ENCODE assay signal across 11 mouse cellular contexts in the genomic region with DNA sequence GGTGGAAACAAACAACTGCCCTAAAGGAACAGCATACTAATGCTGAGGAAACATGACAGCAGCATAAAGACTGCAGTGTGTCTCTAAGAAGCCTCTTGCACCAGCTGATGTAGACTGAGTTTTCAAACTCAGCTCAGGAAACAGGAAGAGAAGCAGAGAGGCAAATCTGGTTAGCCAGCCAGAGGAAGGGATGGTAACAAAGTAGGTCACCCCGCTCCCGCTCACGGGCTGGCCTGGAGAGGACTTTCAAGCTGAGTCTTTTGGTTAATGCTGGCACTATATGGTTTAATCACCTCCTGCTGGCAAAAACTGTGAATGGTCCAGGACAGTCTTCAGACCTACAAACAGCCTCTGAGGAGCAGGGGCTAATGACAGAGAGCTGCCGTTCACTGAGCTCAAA. TPM values are rescaled to one million over a fixed set of nuclear protein-coding genes. Genes with fewer than 3 reads are reported as not detected.
A peak's percentile ranks its signal among the peaks of the same experiment; 100 is the strongest.
DNase-seq lines count a peak whose midpoint lies in the region; ATAC-seq and TF ChIP-seq lines count a peak whose summit lies in the region.
"Had no signal": no experiment of that assay in that cellular context is flagged by ENCODE, and none has a peak within 500 bp of the region (broad histone marks: within the 10 kb centered on the region; RNA-seq: fewer than 3 reads in every experiment).

No protein-coding gene starts in this region.

- ATAC-seq in activated CD4-positive, CD25-positive, alpha-beta regulatory T cell, adult 4 months, result peak; percentile 71
- ATAC-seq: forebrain, postnatal 0 days; hindbrain, embryonic 16.5 days; midbrain, embryonic 13.5 days had no signal

- H3K4me1 ChIP-seq in lung, adult 2 months (ENCODE audit: control insufficient read depth, insufficient read depth, low read length), result no peaks in the 10 kb centered on the region
- H3K4me1 ChIP-seq: heart, embryonic 10.5 days; midbrain, embryonic 13.5 days had no signal

- TF ChIP-seq POLR2A in lung, adult 2 months (IDR thresholded peaks at IDR 0.05; ENCODE audit: borderline replicate concordance, extremely low read depth, low read depth, low read length), result no peak

- H3K4me3 ChIP-seq in lung, adult 2 months (replicated peaks; ENCODE audit: extremely low read depth, low read depth, low read length), result no peak overlapping the region
- H3K4me3 ChIP-seq: heart, embryonic 10.5 days; midbrain, embryonic 13.5 days had no signal

- peak; percentile 16 for DNase-seq in lung, postnatal 36 days
- DNase-seq in lung, adult 2 months, result no peak
- DNase-seq in induced T-regulatory cell, adult 2 months (ENCODE audit: low read depth), result peak; percentile 47
- DNase-seq in thymus, postnatal 14 days, result peak; percentile 69
- DNase-seq in urinary bladder, adult 18-20 months (ENCODE audit: low spot score in 2 of 2), result no peak
- no peak for DNase-seq in adrenal gland, adult 18-20 months (ENCODE audit: low spot score in 2 of 2)
- DNase-seq: forebrain, postnatal 0 days had no signal

- no peak for TF ChIP-seq CTCF in lung, adult 2 months (IDR thresholded peaks at IDR 0.05; ENCODE audit: insufficient read depth, low read length)

- 48% methylated on average over 4 of the region's 4 CpGs for WGBS in lung, adult 2 months

RNA-seq across cellular contexts. Expression of a gene that starts 7.7 kb away (rescaled TPM):
- polyA plus RNA-seq in lung, adult 2 months (2012; rRNA removed), result 3.8 and 6.2 TPM in 2 replicates
- polyA plus RNA-seq in activated CD4-positive, CD25-positive, alpha-beta regulatory T cell, adult 4 months (2017; shearing (Covaris generic)), result 10 to 100 TPM in 1 of 2 experiments, 1 to 10 TPM in 1; 8.3 to 10.5 TPM
- 1 to 10 TPM; 7.8 to 8.1 TPM for total RNA-seq in adrenal gland, adult 18-20 months (2021)

Comparison
In these comparisons a context has a peak if more than half of its experiments do, and no peak if none do; other contexts are left out.
1. DNase-seq: peak in lung, postnatal 36 days (single experiment), induced T-regulatory cell, adult 2 months (single experiment) and thymus, postnatal 14 days (single experiment); none in lung, adult 2 months (single experiment), urinary bladder, adult 18-20 months (0 of 2) and adrenal gland, adult 18-20 months (0 of 2).